ENCODE assay signal across 8 mouse cellular contexts in the genomic region with DNA sequence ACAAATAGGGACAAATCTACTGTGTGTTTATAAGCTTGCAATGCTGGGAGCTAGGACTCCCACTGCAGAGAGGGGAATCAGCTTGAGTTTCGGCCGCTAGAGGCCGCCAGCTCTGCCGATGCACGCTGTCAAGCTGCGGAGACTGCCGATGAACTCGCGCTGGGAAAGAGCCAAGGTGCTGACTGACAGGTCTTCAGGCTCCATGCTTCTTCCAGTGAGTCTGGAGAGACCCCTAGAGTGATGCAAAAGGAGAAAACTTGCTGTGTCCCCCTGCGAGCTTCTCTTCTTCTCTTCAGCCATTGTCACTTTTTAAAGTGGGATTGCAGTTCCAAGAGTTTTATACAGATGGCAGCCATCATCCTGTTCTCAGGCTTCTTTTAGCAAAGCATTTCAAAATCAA. TPM values are rescaled to one million over a fixed set of nuclear protein-coding genes. Genes with fewer than 3 reads are reported as not detected.
DNase-seq lines count a peak whose midpoint lies in the region; ATAC-seq lines count a peak whose summit lies in the region.

No protein-coding gene starts in this region.

- peak; percentile 65 for DNase-seq in 416B (ENCODE audit: low read depth)
- DNase-seq in adrenal gland, postnatal 4 days (ENCODE audit: low spot score in 2 of 2): peak; percentile 32 to 46
- peak; percentile 87 for DNase-seq in embryonic facial prominence, embryonic 14.5 days (ENCODE audit: low spot score)
- peak; percentile 53 for DNase-seq in heart, adult 8-10 months (ENCODE audit: low spot score)
- peak; percentile 38 to 76 for DNase-seq in kidney, adult 8-10 months
- DNase-seq in midbrain, embryonic 14.5 days: peak; percentile 92
- DNase-seq in spleen, adult 18-20 months: peak; percentile 24 to 68

- no peaks in the 10 kb centered on the region for H3K4me1 ChIP-seq in embryonic facial prominence, embryonic 14.5 days (ENCODE audit: control insufficient read depth, insufficient read depth, low read length)
- no peaks in the 10 kb centered on the region for H3K4me1 ChIP-seq in limb, embryonic 12.5 days (replicated peaks)
- 0 out of 2 replicates have a peak, but pooled peaks cover 3% of the 10 kb centered on the region for H3K4me1 ChIP-seq in midbrain, embryonic 14.5 days (ENCODE audit: control insufficient read depth, insufficient read depth, low read length)

- no peak overlapping the region for H3K27ac ChIP-seq in embryonic facial prominence, embryonic 14.5 days (replicated peaks; ENCODE audit: low read depth, low read length)
- no peak overlapping the region for H3K27ac ChIP-seq in limb, embryonic 12.5 days
- no peak overlapping the region for H3K27ac ChIP-seq in midbrain, embryonic 14.5 days (replicated peaks; ENCODE audit: low read depth, low read length)

- WGBS in embryonic facial prominence, embryonic 14.5 days: 2% methylated on average over 10 of the region's 10 CpGs
- 8% methylated on average over 10 of the region's 10 CpGs for WGBS in limb, embryonic 12.5 days
- WGBS in midbrain, embryonic 14.5 days: 3% methylated on average over 10 of the region's 10 CpGs

- peaks cover 40% of the 10 kb centered on the region for H3K36me3 ChIP-seq in embryonic facial prominence, embryonic 14.5 days (ENCODE audit: control insufficient read depth, insufficient read depth, low read length)
- H3K36me3 ChIP-seq in limb, embryonic 12.5 days: peaks cover 44% of the 10 kb centered on the region
- peaks cover 44% of the 10 kb centered on the region for H3K36me3 ChIP-seq in midbrain, embryonic 14.5 days (ENCODE audit: control insufficient read depth, insufficient read depth, low read length)

- ATAC-seq in embryonic facial prominence, embryonic 14.5 days (ENCODE audit: low read depth): peak; percentile 55; the same call in 1 of the 2 replicates
- ATAC-seq in limb, embryonic 12.5 days (ENCODE audit: insufficient number of reproducible peaks, insufficient read depth, low FRiP score, low TSS enrichment, low read depth): no peak
- no peak; the same call in 1 of the 2 replicates for ATAC-seq in midbrain, embryonic 14.5 days (ENCODE audit: low FRiP score, low TSS enrichment)

- H3K9me3 ChIP-seq in embryonic facial prominence, embryonic 14.5 days (ENCODE audit: control insufficient read depth, low read length): no peaks in the 10 kb centered on the region
- no peaks in the 10 kb centered on the region for H3K9me3 ChIP-seq in limb, embryonic 12.5 days
- no peaks in the 10 kb centered on the region for H3K9me3 ChIP-seq in midbrain, embryonic 14.5 days (ENCODE audit: control insufficient read depth, low read length)

- H3K27me3 ChIP-seq in embryonic facial prominence, embryonic 14.5 days (replicated peaks; ENCODE audit: control insufficient read depth, insufficient read depth, low read length): no peaks in the 10 kb centered on the region
- no peaks in the 10 kb centered on the region for H3K27me3 ChIP-seq in limb, embryonic 12.5 days
- no peaks in the 10 kb centered on the region for H3K27me3 ChIP-seq in midbrain, embryonic 14.5 days (ENCODE audit: control insufficient read depth, insufficient read depth, low read length)

- peak overlapping the region; percentile 51 for H3K4me2 ChIP-seq in embryonic facial prominence, embryonic 14.5 days (ENCODE audit: low read depth, low read length)
- peak overlapping the region; percentile 44 for H3K4me2 ChIP-seq in limb, embryonic 12.5 days
- H3K4me2 ChIP-seq in midbrain, embryonic 14.5 days (ENCODE audit: low read length): peak overlapping the region; percentile 43

- peak overlapping the region; percentile 22; the same call in 1 of the 2 replicates for H3K4me3 ChIP-seq in embryonic facial prominence, embryonic 14.5 days (ENCODE audit: low read depth, low read length)
- H3K4me3 ChIP-seq in limb, embryonic 12.5 days (replicated peaks): no peak overlapping the region
- no peak overlapping the region; the same call in 1 of the 2 replicates for H3K4me3 ChIP-seq in midbrain, embryonic 14.5 days (replicated peaks; ENCODE audit: low read depth, low read length)

- H3K9ac ChIP-seq in embryonic facial prominence, embryonic 14.5 days (ENCODE audit: low read depth, low read length): no peak overlapping the region
- H3K9ac ChIP-seq in limb, embryonic 12.5 days (replicated peaks): no peak overlapping the region
- H3K9ac ChIP-seq in midbrain, embryonic 14.5 days (replicated peaks; ENCODE audit: low read length): no peak overlapping the region

RNA-seq across cellular contexts. Expression of gene Mybl2, which starts 6.4 kb away (rescaled TPM):
- 10 to 100 TPM; 20.4 to 24.0 TPM for total RNA-seq in adrenal gland, postnatal 4 days (2021)
- polyA plus RNA-seq in embryonic facial prominence, embryonic 14.5 days (2014; fragmentation: Nextera tagmentation; extraction: Ambion mirVana): 16.0 and 16.1 TPM in 2 replicates
- total RNA-seq in heart, adult 8-10 months (2022): under 1 TPM in 3 of 4 experiments, not detected in 1; 0.08 to 0.41 (median 0.26) TPM
- 39.1 and 39.2 TPM in 2 replicates for polyA plus RNA-seq in limb, embryonic 12.5 days (2016; fragmentation: Nextera tagmentation; extraction: Ambion mirVana)
- polyA plus RNA-seq in midbrain, embryonic 14.5 days (2014; fragmentation: Nextera tagmentation; extraction: Ambion mirVana): 2.4 and 4.2 TPM in 2 replicates

RNA-seq across cellular contexts. Expression of gene Ift52, which starts 31.0 kb away (rescaled TPM):
- total RNA-seq in adrenal gland, postnatal 4 days (2021): 10 to 100 TPM; 56.6 to 62.0 TPM
- polyA plus RNA-seq in embryonic facial prominence, embryonic 14.5 days (2014; fragmentation: Nextera tagmentation; extraction: Ambion mirVana): 40.6 and 48.6 TPM in 2 replicates
- 10 to 100 TPM; 19.3 to 25.0 (median 22.8) TPM for total RNA-seq in heart, adult 8-10 months (2022)
- polyA plus RNA-seq in limb, embryonic 12.5 days (2016; fragmentation: Nextera tagmentation; extraction: Ambion mirVana): 55.0 and 59.3 TPM in 2 replicates
- polyA plus RNA-seq in midbrain, embryonic 14.5 days (2014; fragmentation: Nextera tagmentation; extraction: Ambion mirVana): 34.0 and 50.2 TPM in 2 replicates

RNA-seq across cellular contexts. Expression of gene Gtsf1l, which starts 39.5 kb away (rescaled TPM):
- total RNA-seq in adrenal gland, postnatal 4 days (2021): not detected
- not detected in 2 replicates for polyA plus RNA-seq in embryonic facial prominence, embryonic 14.5 days (2014; fragmentation: Nextera tagmentation; extraction: Ambion mirVana)
- total RNA-seq in heart, adult 8-10 months (2022): not detected
- not detected in 2 replicates for polyA plus RNA-seq in limb, embryonic 12.5 days (2016; fragmentation: Nextera tagmentation; extraction: Ambion mirVana)
- polyA plus RNA-seq in midbrain, embryonic 14.5 days (2014; fragmentation: Nextera tagmentation; extraction: Ambion mirVana): not detected in 2 replicates

Comparison
In these comparisons a context has a peak if more than half of its experiments do, and no peak if none do; other contexts are left out.
1. DNase-seq: peak in every context shown above with its lines; median percentile 92 in midbrain, embryonic 14.5 days; 87 in embryonic facial prominence, embryonic 14.5 days; 65 in 416B; 57 in kidney, adult 8-10 months; 53 in heart, adult 8-10 months; 46 in spleen, adult 18-20 months; 39 in adrenal gland, postnatal 4 days.